Mouse (Mus musculus): ENCODE measurements at regions not wholly inside any gene's neighbourhood (a gene's known extent, or its start where the extent isn't known, plus 50 kb on each side); places are given as distances from the start of the nearest gene placed in this dataset.

GRCm38 (mm10) chr6:89248574-89248973 lies 113.8 kb downstream of the Plxna1 start:
- no peak for DNase-seq (ENCODE audit: low spot score in 2 of 2)

DNA sequence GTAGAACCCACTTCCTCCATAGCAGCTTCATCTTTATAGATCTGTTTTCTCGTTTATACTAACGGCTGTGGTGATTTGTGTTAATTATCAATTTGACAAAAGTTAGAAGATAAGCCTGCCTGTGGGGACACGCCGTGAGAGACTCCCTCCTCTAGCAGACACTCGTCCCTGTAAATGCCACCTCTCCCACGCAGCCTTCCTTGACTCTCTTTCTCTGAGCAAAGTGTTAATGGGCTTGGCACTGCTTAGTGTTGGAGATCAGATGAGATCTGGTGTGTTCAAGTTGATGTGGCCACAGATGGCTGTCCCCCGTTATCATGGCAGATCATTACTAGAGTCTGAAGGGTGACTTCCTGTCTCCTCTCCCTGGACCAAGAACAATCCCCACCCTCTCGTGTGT lies 113.1 kb downstream of the Plxna1 start:
- DNase-seq (ENCODE audit: low spot score in 2 of 2) = peak; percentile 40 to 57

DNA sequence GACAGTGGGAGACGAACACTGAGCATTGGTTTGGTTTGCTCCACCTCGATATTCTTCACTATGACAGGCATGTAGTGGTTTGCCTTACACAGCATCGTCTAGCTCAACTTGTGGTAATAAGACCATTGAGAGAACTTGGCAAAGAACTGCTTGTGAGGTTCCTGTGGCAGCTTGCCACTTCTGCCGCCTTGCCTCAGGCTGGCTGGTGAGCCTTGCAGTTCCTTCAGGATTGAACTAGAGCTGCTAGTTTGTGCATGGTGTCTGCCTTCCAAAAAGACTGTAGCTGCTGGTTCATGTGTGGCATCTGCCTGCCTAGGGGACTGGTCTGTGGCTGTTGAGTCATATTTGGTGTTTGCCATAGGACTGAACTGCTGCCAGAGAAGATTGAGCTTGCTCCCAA lies 110.8 kb downstream of the Plxna1 start:
- DNase-seq (ENCODE audit: low spot score in 2 of 2) = no peak

DNA sequence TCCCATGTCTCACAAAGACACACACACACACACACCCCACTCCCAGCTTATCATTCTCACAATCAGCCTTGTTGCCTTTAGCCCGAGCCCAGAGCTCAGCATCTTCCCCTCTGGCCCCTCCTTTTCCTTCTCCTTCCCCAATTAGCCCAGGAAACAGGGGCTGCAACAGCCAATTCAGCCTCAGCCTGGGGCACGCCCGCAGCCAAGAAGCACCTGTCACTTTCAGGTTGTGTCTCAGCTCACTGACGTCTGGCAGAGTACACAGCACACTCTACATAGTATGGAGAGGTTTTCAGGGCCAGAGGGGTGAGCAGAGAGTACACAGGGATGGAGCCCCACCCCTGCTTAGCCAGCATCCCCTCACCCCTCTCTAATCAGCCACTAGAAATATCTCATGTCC lies 106.4 kb downstream of the Plxna1 start:
- DNase-seq (ENCODE audit: low spot score in 2 of 2) = no peak

- DNase-seq (ENCODE audit: low spot score in 2 of 2) = no peak
These were observed 105.7 kb downstream of the Plxna1 start for GRCm38 (mm10) chr6:89256630-89257292.

DNA sequence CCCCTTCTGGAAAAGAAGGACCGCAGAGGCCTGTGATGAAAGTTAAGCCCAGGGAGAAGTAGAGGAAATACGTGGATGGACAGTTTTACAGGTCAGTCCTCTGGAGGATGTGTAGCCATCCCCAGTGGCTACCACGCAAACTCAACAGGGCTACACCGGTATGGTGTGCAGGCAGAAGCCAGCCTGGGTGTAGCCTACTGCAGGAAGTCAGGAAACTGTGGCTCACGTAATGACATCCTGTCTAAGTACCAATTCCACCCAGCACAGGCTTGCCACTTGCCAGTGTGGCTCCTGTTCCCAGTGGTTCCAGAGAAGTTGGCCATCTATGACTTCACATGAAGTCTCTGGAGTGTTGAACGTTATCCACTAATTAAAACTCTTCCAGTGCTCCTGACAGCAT lies 105.0 kb downstream of the Plxna1 start:
- DNase-seq (ENCODE audit: low spot score in 2 of 2) = no peak

DNA sequence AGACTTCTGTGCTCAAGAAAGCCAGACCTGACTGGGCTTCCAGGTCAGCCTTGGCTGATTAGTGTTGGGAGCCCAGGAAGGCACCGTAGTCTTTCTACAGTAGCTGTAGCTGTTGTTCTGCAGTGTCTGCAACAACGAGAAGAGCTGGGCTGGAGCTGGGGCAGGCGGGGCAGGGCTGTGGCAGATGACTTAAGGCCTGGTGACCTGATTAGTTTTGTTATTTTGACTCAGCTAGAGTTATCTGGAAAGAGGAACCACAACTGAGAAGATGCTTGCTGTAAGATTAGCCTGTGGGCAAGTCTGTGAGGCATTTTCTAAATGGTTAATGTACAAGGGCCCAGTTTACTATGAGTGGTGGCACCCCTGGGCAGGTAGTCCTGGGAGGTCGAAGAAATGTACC lies 104.3 kb downstream of the Plxna1 start:
- DNase-seq (ENCODE audit: low spot score in 2 of 2) = no peak

GRCm38 (mm10) chr6:89259406-89259994 lies 102.9 kb downstream of the Plxna1 start:
- DNase-seq (ENCODE audit: low spot score in 2 of 2) = no peak

- DNase-seq (ENCODE audit: low spot score in 2 of 2) = no peak
These were observed 99.5 kb downstream of the Plxna1 start for GRCm38 (mm10) chr6:89262958-89263357.

DNA sequence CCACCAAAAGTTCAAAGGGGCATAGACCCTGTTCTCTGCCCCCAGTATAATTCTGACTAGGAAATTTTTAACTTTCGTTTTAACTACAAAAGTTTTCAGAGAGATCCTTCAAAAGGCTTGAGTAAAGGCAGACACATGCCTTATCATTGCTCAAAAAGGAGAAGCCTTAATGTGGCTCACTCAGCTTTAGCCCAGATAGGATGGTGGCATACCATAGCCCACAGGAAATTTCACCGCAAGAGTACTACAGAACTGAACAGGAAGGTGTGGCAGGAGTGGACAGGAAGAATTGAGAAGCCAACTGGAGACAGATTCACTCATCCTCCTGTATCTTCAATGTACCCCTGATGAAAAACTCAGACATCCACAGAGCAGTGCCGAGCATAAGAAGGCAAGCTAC lies 97.1 kb downstream of the Plxna1 start:
- DNase-seq (ENCODE audit: low spot score in 2 of 2) = no peak
